11 mouse cellular contexts compared by ENCODE assay signal in genomic region chr5:148283584-148283983, GRCm38 (mm10).
"Had no signal": no experiment of that assay in that cellular context is flagged by ENCODE, and none has a peak within 500 bp of the region (broad histone marks: within the 10 kb centered on the region; RNA-seq: fewer than 3 reads in every experiment).

No protein-coding gene starts in this region.

- H3K27me3 ChIP-seq: liver, embryonic 13.5 days; midbrain, embryonic 15.5 days; neural tube, embryonic 13.5 days had no signal

- H3K36me3 ChIP-seq: limb, embryonic 12.5 days; liver, embryonic 13.5 days; midbrain, embryonic 15.5 days had no signal

- H3K4me2 ChIP-seq: limb, embryonic 12.5 days; liver, embryonic 13.5 days; midbrain, embryonic 11.5 days; midbrain, embryonic 15.5 days; neural tube, embryonic 13.5 days had no signal

- H3K9me3 ChIP-seq: limb, embryonic 12.5 days; liver, embryonic 13.5 days; midbrain, embryonic 15.5 days; neural tube, embryonic 13.5 days had no signal

- H3K4me1 ChIP-seq: liver, embryonic 13.5 days; midbrain, embryonic 15.5 days; neural tube, embryonic 13.5 days had no signal

- H3K27ac ChIP-seq: limb, embryonic 12.5 days; liver, embryonic 13.5 days; neural tube, embryonic 13.5 days had no signal

- H3K9ac ChIP-seq: limb, embryonic 12.5 days; liver, embryonic 13.5 days; liver, postnatal 0 days; midbrain, embryonic 15.5 days; neural tube, embryonic 13.5 days had no signal

- DNase-seq: kidney, adult 11 months; kidney, postnatal 25 days; liver; liver, embryonic 13.5 days; liver, postnatal 0 days; right cerebral cortex, postnatal 14 days; thymus, postnatal 36 days had no signal

- H3K4me3 ChIP-seq: limb, embryonic 12.5 days; liver, embryonic 13.5 days; midbrain, embryonic 15.5 days; neural tube, embryonic 13.5 days had no signal

- ATAC-seq: liver, postnatal 0 days; midbrain, embryonic 15.5 days had no signal
